Mouse (Mus musculus): ENCODE data around the gene Tex33. TPM values are rescaled to one million over a fixed set of nuclear protein-coding genes. Genes with fewer than 3 reads are reported as not detected.

Gene Tex33
- 0.03 and 0.05 TPM in 2 replicates for polyA plus RNA-seq (2012; rRNA removed)

GRCm38 (mm10) chr15:78395478-78395962, at the start of gene Tex33:
TSS of gene Tex33 (minus strand) at chr15:78395912.

DNA sequence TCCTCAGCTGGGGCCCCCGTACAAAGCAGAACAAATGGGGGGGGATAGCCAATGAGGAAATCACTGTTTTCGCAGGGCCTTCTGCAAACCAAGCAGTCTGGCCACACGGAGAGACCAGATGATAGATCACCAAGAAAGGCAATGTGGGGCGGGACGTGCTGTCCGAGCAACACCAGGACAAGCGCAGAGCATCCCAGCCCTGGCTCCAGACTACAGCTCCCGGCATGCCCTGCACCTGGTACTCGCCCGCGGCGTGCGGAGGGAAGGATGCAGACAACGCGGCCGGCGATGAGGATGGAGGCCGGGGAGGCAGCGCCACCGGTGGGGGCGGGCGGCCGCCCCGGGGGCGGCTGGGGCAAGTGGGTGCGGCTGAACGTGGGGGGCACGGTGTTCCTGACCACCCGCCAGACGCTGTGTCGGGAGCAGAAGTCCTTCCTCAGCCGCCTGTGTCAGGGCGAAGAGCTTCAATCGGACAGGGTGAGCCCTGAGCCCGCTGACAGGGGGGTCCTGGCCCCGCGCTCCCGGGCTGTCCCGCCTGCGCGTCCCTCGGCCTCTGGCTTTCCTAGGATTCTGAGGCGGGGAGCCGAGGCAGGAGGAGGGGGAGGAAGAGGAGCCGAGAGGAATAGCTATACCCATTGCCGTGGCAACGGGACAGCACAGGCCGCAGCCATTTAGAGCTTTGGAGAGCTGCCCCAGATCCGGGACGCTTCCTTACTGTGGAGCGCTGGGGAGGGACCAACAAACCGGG, 32.9 kb upstream of the Tex33 start, which contains the start of gene Kctd17:
Gene Kctd17, plus strand, starts transcription at position 174 of the 748 bp plus-strand sequence.

GRCm38 (mm10) chr15:78406293-78406934, 10.7 kb upstream of the Tex33 start, which contains the start of gene Mpst:
TSS of gene Mpst (plus strand) at chr15:78406416.

GRCm38 (mm10) chr15:78405517-78406211, 10.0 kb upstream of the Tex33 start, which contains the start of gene Tst:
TSS of gene Tst (minus strand) at chr15:78405907.

Other genes with a start within 250 kb of the Tex33 start
- gene Ift27, start 221.8 kb downstream of the Tex33 start, polyA plus RNA-seq (2012; rRNA removed) = 7.2 and 8.8 TPM in 2 replicates
- not detected in 2 replicates for gene Pvalb, start 189.5 kb downstream of the Tex33 start, polyA plus RNA-seq (2012; rRNA removed)
- gene Ncf4, start 151.1 kb downstream of the Tex33 start, polyA plus RNA-seq (2012; rRNA removed) = 55.4 and 71.9 TPM in 2 replicates
- gene Csf2rb2, start 90.2 kb downstream of the Tex33 start, polyA plus RNA-seq (2012; rRNA removed) = 3.1 and 3.7 TPM in 2 replicates
- gene Csf2rb, start 70.2 kb downstream of the Tex33 start, polyA plus RNA-seq (2012; rRNA removed) = 6.9 and 10.0 TPM in 2 replicates
- 310 and 330 TPM in 2 replicates for gene Tst, start 10.0 kb upstream of the Tex33 start, polyA plus RNA-seq (2012; rRNA removed)
- 122 and 136 TPM in 2 replicates for gene Mpst, start 10.5 kb upstream of the Tex33 start, polyA plus RNA-seq (2012; rRNA removed)
- 9.7 and 14.1 TPM in 2 replicates for gene Kctd17, start 32.7 kb upstream of the Tex33 start, polyA plus RNA-seq (2012; rRNA removed)
- 74.6 and 84.1 TPM in 2 replicates for gene Tmprss6, start 72.7 kb upstream of the Tex33 start, polyA plus RNA-seq (2012; rRNA removed)
- 1.2 and 1.5 TPM in 2 replicates for gene Il2rb, start 99.4 kb upstream of the Tex33 start, polyA plus RNA-seq (2012; rRNA removed)
- gene C1qtnf6, start 135.5 kb upstream of the Tex33 start, polyA plus RNA-seq (2012; rRNA removed) = 7.3 and 8.1 TPM in 2 replicates
- gene Sstr3, start 148.8 kb upstream of the Tex33 start, polyA plus RNA-seq (2012; rRNA removed) = 0.01 and 0.12 TPM in 2 replicates
- 87.3 and 91.4 TPM in 2 replicates for gene Rac2, start 176.9 kb upstream of the Tex33 start, polyA plus RNA-seq (2012; rRNA removed)
- 9.2 and 9.6 TPM in 2 replicates for gene Cyth4, start 201.1 kb upstream of the Tex33 start, polyA plus RNA-seq (2012; rRNA removed)